Comparison of ENCODE assay signal across 17 mouse cellular contexts in the genomic region with DNA sequence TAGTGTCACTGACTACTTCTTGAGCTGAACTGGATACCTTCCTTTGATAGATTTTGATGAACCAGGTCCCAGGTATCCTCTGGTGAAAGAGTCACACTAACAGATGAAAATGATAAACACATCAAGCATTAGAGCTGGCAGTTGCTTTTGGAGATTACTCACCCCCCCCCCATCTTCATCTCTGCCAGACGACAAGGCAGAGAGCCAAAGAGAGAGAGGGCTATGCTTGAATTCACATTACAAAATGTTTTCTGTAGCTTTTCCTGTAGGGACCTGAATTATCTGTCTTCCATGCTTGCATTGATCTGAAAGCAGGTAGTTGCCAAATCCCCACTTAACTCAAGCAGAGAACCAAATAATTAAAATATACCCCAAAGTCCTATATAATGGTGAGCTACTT.
DNase-seq lines count a peak whose midpoint lies in the region; ATAC-seq and TF ChIP-seq lines count a peak whose summit lies in the region.
"Had no signal": no experiment of that assay in that cellular context is flagged by ENCODE, and none has a peak within 500 bp of the region (broad histone marks: within the 10 kb centered on the region; RNA-seq: fewer than 3 reads in every experiment).

No protein-coding gene starts in this region.

- no peaks in the 10 kb centered on the region for H3K9me3 ChIP-seq in embryonic facial prominence, embryonic 14.5 days (ENCODE audit: control insufficient read depth, low read length)
- H3K9me3 ChIP-seq in embryonic facial prominence, embryonic 10.5 days = no peaks in the 10 kb centered on the region
- H3K9me3 ChIP-seq: forebrain, embryonic 13.5 days; heart, embryonic 13.5 days; hindbrain, embryonic 12.5 days had no signal

- H3K4me2 ChIP-seq in embryonic facial prominence, embryonic 14.5 days (ENCODE audit: low read depth, low read length) = no peak overlapping the region
- H3K4me2 ChIP-seq: forebrain, embryonic 13.5 days; heart, embryonic 13.5 days; hindbrain, embryonic 12.5 days had no signal

- intact Hi-C loops in left cerebral cortex, postnatal 4 days (cut with DNase I) = no loop called here

- WGBS in embryonic facial prominence, embryonic 14.5 days = 36% methylated on average over 1 of the region's 1 CpGs
- WGBS in embryonic facial prominence, embryonic 10.5 days = 64% methylated on average over 1 of the region's 1 CpGs

- TF ChIP-seq POLR2A in brain, embryonic 14.5 days (IDR thresholded peaks at IDR 0.05; ENCODE audit: borderline replicate concordance, extremely low read depth, insufficient read depth, insufficient read length, poor library complexity, severe bottlenecking) = no peak

- peak; percentile 17 for DNase-seq in embryonic facial prominence, embryonic 14.5 days (ENCODE audit: low spot score)
- DNase-seq in embryonic facial prominence, embryonic 10.5 days (ENCODE audit: low spot score) = no peak
- peak; percentile 34 for DNase-seq in left cerebral cortex, postnatal 4 days
- no peak for DNase-seq in left cerebral cortex, adult 9 months (ENCODE audit: low spot score in 2 of 2)
- peak; percentile 37 for DNase-seq in Muller cell, postnatal 12 days (ENCODE audit: inconsistent ontology term)
- peak; percentile 69 for DNase-seq in brain, embryonic 14.5 days (ENCODE audit: low read depth)
- DNase-seq in c-Kit-positive CD71-positive TER-119-positive erythroid progenitor cells, embryonic 14.5 days (ENCODE audit: low spot score) = no peak
- DNase-seq: adrenal gland, postnatal 10 days; cerebellum, adult 9-10 months; gastrocnemius, postnatal 36 days; heart, adult 11 months; heart, postnatal 36 days; kidney, adult 11 months had no signal

- no peak for TF ChIP-seq CTCF in brain, embryonic 14.5 days (IDR thresholded peaks at IDR 0.05; ENCODE audit: borderline replicate concordance, extremely low read depth, insufficient read depth, insufficient read length)

- H3K27me3 ChIP-seq in embryonic facial prominence, embryonic 14.5 days (replicated peaks; ENCODE audit: control insufficient read depth, insufficient read depth, low read length) = no peaks in the 10 kb centered on the region
- H3K27me3 ChIP-seq in embryonic facial prominence, embryonic 10.5 days (replicated peaks; ENCODE audit: low read depth, poor library complexity, severe bottlenecking) = no peaks in the 10 kb centered on the region
- H3K27me3 ChIP-seq: forebrain, embryonic 13.5 days; heart, embryonic 13.5 days; hindbrain, embryonic 12.5 days had no signal

- no peak overlapping the region for H3K27ac ChIP-seq in embryonic facial prominence, embryonic 14.5 days (replicated peaks; ENCODE audit: low read depth, low read length)
- H3K27ac ChIP-seq in embryonic facial prominence, embryonic 10.5 days (replicated peaks) = no peak overlapping the region
- H3K27ac ChIP-seq: forebrain, embryonic 13.5 days; heart, embryonic 13.5 days; hindbrain, embryonic 12.5 days had no signal

- H3K9ac ChIP-seq in embryonic facial prominence, embryonic 14.5 days (ENCODE audit: low read depth, low read length) = no peak overlapping the region
- H3K9ac ChIP-seq: forebrain, embryonic 13.5 days; heart, embryonic 13.5 days; hindbrain, embryonic 12.5 days had no signal

- H3K4me3 ChIP-seq in embryonic facial prominence, embryonic 14.5 days (ENCODE audit: low read depth, low read length) = no peak overlapping the region
- H3K4me3 ChIP-seq in embryonic facial prominence, embryonic 10.5 days = no peak overlapping the region
- H3K4me3 ChIP-seq: forebrain, embryonic 13.5 days; heart, embryonic 13.5 days; hindbrain, embryonic 12.5 days had no signal

- ATAC-seq in embryonic facial prominence, embryonic 14.5 days (ENCODE audit: low read depth) = 0 out of 2 replicates have a peak, but pooled peaks have one; percentile 18
- ATAC-seq: forebrain, embryonic 13.5 days; hindbrain, embryonic 16.5 days had no signal

- no peaks in the 10 kb centered on the region for H3K4me1 ChIP-seq in embryonic facial prominence, embryonic 14.5 days (ENCODE audit: control insufficient read depth, insufficient read depth, low read length)
- H3K4me1 ChIP-seq in embryonic facial prominence, embryonic 10.5 days = no peaks in the 10 kb centered on the region
- H3K4me1 ChIP-seq: forebrain, embryonic 13.5 days; heart, embryonic 13.5 days; hindbrain, embryonic 12.5 days had no signal

- H3K36me3 ChIP-seq in embryonic facial prominence, embryonic 14.5 days (ENCODE audit: control insufficient read depth, insufficient read depth, low read length) = no peaks in the 10 kb centered on the region
- H3K36me3 ChIP-seq in embryonic facial prominence, embryonic 10.5 days (replicated peaks) = no peaks in the 10 kb centered on the region
- H3K36me3 ChIP-seq: heart, embryonic 13.5 days; hindbrain, embryonic 12.5 days had no signal

Comparison
In these comparisons a context has a peak if more than half of its experiments do, and no peak if none do; other contexts are left out.
1. DNase-seq: peak in embryonic facial prominence, embryonic 14.5 days (single experiment), left cerebral cortex, postnatal 4 days (single experiment), Muller cell, postnatal 12 days (single experiment) and brain, embryonic 14.5 days (single experiment); none in embryonic facial prominence, embryonic 10.5 days (single experiment), left cerebral cortex, adult 9 months (0 of 2) and c-Kit-positive CD71-positive TER-119-positive erythroid progenitor cells, embryonic 14.5 days (single experiment).